In the genomic region with DNA sequence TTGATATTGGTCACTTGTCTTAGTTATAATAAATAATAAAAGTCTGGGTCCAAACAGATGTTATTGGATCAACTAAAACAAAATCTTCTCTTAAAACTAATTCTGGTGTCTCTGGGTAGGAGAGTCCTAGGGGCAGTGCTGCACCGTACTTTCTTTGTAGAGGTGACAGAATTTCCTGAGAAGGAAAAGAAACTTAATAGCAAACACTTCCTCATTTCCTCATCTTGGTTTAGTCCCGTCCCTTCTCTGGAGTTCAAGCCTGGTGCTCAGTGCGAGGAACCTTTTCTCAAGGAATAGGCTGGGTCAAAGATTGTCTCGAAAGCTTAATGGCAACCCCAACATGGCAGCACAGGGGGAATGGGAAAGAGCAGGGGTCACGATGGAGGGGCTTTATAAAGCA, we compare ENCODE assay signal across 16 mouse cellular contexts. TPM values are rescaled to one million over a fixed set of nuclear protein-coding genes. Genes with fewer than 3 reads are reported as not detected.
"Had no signal": no experiment of that assay in that cellular context is flagged by ENCODE, and none has a peak within 500 bp of the region (broad histone marks: within the 10 kb centered on the region; RNA-seq: fewer than 3 reads in every experiment).

No protein-coding gene starts in this region.

- DNase-seq: retina, postnatal 1 day; right cerebral cortex, adult 18-20 months; right cerebral cortex, postnatal 14 days; right cerebral cortex, postnatal 25 days; right cerebral cortex, postnatal 4 days; spleen, adult 18-20 months; thymus, adult 18-20 months; thymus, adult 2 months; thymus, postnatal 14 days; thymus, postnatal 25 days; thymus, postnatal 36 days; thymus, postnatal 4 days had no signal

- H3K27me3 ChIP-seq: stomach, embryonic 15.5 days had no signal

- H3K36me3 ChIP-seq: neural tube, embryonic 15.5 days; stomach, embryonic 15.5 days had no signal

- H3K9me3 ChIP-seq: neural tube, embryonic 15.5 days; stomach, embryonic 15.5 days had no signal

- H3K9ac ChIP-seq: neural tube, embryonic 15.5 days; stomach, embryonic 15.5 days had no signal

- H3K4me3 ChIP-seq: neural tube, embryonic 15.5 days; stomach, embryonic 15.5 days had no signal

- H3K27ac ChIP-seq: neural tube, embryonic 15.5 days; stomach, embryonic 15.5 days; stomach, postnatal 0 days had no signal

- H3K4me2 ChIP-seq: neural tube, embryonic 15.5 days; stomach, embryonic 15.5 days had no signal

RNA-seq across cellular contexts. Expression of a gene that starts 7.8 kb away (rescaled TPM):
- total RNA-seq: neutrophil, adult 5-6 weeks had no signal
